Mouse (Mus musculus) thymus, adult 2 months (tissue): ENCODE measurements around the gene Nxpe2.

Experiments used
- CTCF ChIP-seq: fragments of 200-500 bp; IDR thresholded peaks from 2 replicates; pipeline ENCODE4 v1.5.1; 2012; ENCODE audit warnings: mild to moderate bottlenecking, control low read depth, low read length, moderate library complexity, borderline replicate concordance; ENCODE audit not compliant: control insufficient read depth, poor library complexity, insufficient read depth; ENCODE audit errors: extremely low read depth
- POLR2A ChIP-seq: fragments of 200-500 bp; IDR thresholded peaks from 2 replicates; pipeline ENCODE4 v1.6.1; 2012; ENCODE audit warnings: mild to moderate bottlenecking, low read length, control low read depth, moderate library complexity; ENCODE audit not compliant: control insufficient read depth, poor library complexity, insufficient read depth; ENCODE audit errors: extremely low read depth

GRCm38 (mm10) chr9:48374357-48374756 lies 21.1 kb upstream of the Nxpe2 start:
- TF ChIP-seq CTCF (no peak), POLR2A (no peak)
